ENCODE assay signal across 12 mouse cellular contexts in the genomic region with DNA sequence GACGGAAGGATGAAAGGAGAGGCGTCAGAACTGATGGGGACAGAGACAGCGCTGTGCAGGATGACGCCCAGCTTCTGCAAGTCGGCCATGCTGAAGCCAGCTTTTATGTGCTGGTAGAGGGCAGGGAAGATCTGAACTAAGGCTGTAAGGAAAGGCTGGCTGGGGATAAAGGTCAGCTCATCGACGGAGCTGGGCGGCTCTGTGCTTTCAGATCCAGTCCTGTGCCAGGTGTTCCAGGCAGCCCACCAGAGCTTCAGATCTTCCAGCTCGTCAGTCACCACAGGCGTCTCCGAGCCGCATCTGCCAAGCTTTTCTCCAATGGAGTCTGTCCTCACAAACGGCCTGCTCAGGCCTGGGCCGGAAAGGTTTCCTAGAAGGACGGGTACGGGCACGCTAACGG.
DNase-seq lines count a peak whose midpoint lies in the region; ATAC-seq lines count a peak whose summit lies in the region.
"Had no signal": no experiment of that assay in that cellular context is flagged by ENCODE, and none has a peak within 500 bp of the region (broad histone marks: within the 10 kb centered on the region; RNA-seq: fewer than 3 reads in every experiment).

No protein-coding gene starts in this region.

- no peak overlapping the region for H3K4me3 ChIP-seq in kidney, embryonic 14.5 days (ENCODE audit: low read length)
- H3K4me3 ChIP-seq in forebrain, embryonic 13.5 days = no peak overlapping the region
- H3K4me3 ChIP-seq in midbrain, embryonic 12.5 days = no peak overlapping the region

- ATAC-seq in kidney, embryonic 14.5 days (ENCODE audit: low FRiP score, low TSS enrichment) = peak; percentile 60; the same call in 1 of the 2 replicates
- peak; percentile 19; the same call in 1 of the 2 replicates for ATAC-seq in forebrain, embryonic 13.5 days
- ATAC-seq in midbrain, embryonic 12.5 days (ENCODE audit: low FRiP score, low read depth) = peak; percentile 23; the same call in 1 of the 2 replicates

- DNase-seq in kidney, adult 18-20 months = no peak
- peak; percentile 76 for DNase-seq in R1 (ENCODE audit: low read depth, low spot score)
- DNase-seq in layer of hippocampus, postnatal 36 days = no peak
- no peak for DNase-seq in cerebellum, adult 8-10 months
- no peak for DNase-seq in frontal cortex, postnatal 14 days (ENCODE audit: low spot score in 2 of 2)
- DNase-seq: heart, postnatal 10 days; thymus, postnatal 4 days had no signal

- 38% methylated on average over 18 of the region's 18 CpGs for WGBS in kidney, embryonic 14.5 days
- WGBS in forebrain, embryonic 13.5 days = 49% methylated on average over 18 of the region's 18 CpGs
- WGBS in midbrain, embryonic 12.5 days = 38% methylated on average over 18 of the region's 18 CpGs

- H3K4me1 ChIP-seq in kidney, embryonic 14.5 days (ENCODE audit: control insufficient read depth, insufficient read depth, low read length) = no peaks in the 10 kb centered on the region
- H3K4me1 ChIP-seq in forebrain, embryonic 13.5 days = no peaks in the 10 kb centered on the region
- 0 out of 2 replicates have a peak, but pooled peaks cover 2% of the 10 kb centered on the region for H3K4me1 ChIP-seq in midbrain, embryonic 12.5 days

- H3K4me2 ChIP-seq in kidney, embryonic 14.5 days (replicated peaks; ENCODE audit: low read depth, low read length) = no peak overlapping the region
- H3K4me2 ChIP-seq in forebrain, embryonic 13.5 days = no peak overlapping the region
- no peak overlapping the region for H3K4me2 ChIP-seq in midbrain, embryonic 12.5 days (replicated peaks)
- H3K4me2 ChIP-seq: liver, embryonic 11.5 days had no signal

- peaks cover 70% of the 10 kb centered on the region for H3K36me3 ChIP-seq in kidney, embryonic 14.5 days (ENCODE audit: control insufficient read depth, insufficient read depth, low read length)
- peaks cover 63% of the 10 kb centered on the region for H3K36me3 ChIP-seq in forebrain, embryonic 13.5 days (ENCODE audit: poor library complexity, severe bottlenecking)
- peaks cover 60% of the 10 kb centered on the region for H3K36me3 ChIP-seq in midbrain, embryonic 12.5 days

- H3K27ac ChIP-seq in kidney, embryonic 14.5 days (ENCODE audit: low read depth, low read length) = no peak overlapping the region
- H3K27ac ChIP-seq in forebrain, embryonic 13.5 days = no peak overlapping the region
- no peak overlapping the region for H3K27ac ChIP-seq in midbrain, embryonic 12.5 days (replicated peaks)

- H3K27me3 ChIP-seq in kidney, embryonic 14.5 days (ENCODE audit: control insufficient read depth, insufficient read depth, low read length) = no peaks in the 10 kb centered on the region
- H3K27me3 ChIP-seq in forebrain, embryonic 13.5 days = no peaks in the 10 kb centered on the region
- H3K27me3 ChIP-seq in midbrain, embryonic 12.5 days = no peaks in the 10 kb centered on the region

- H3K9me3 ChIP-seq in kidney, embryonic 14.5 days (ENCODE audit: control insufficient read depth, low read length) = no peaks in the 10 kb centered on the region
- H3K9me3 ChIP-seq in forebrain, embryonic 13.5 days (replicated peaks) = no peaks in the 10 kb centered on the region
- no peaks in the 10 kb centered on the region for H3K9me3 ChIP-seq in midbrain, embryonic 12.5 days
- H3K9me3 ChIP-seq: G1E had no signal

- no peak overlapping the region for H3K9ac ChIP-seq in kidney, embryonic 14.5 days (ENCODE audit: low read depth, low read length)
- no peak overlapping the region for H3K9ac ChIP-seq in forebrain, embryonic 13.5 days
- H3K9ac ChIP-seq in midbrain, embryonic 12.5 days (replicated peaks) = no peak overlapping the region; the same call in 1 of the 2 replicates
